Mouse (Mus musculus) erythroid progenitor cell, adult 5-6 weeks (primary cell): ENCODE results near the gene Lpar3. TPM values are rescaled to one million over a fixed set of nuclear protein-coding genes. Genes with fewer than 3 reads are reported as not detected.
"Not testable (repeated sequence)": the region's sequence is repeated elsewhere in the genome, so short reads cannot be mapped to it uniquely, and the experiment has no call there.

Experiments
- ATAC-seq: replicated peaks from 2 replicates; pipeline ENCODE4 v1.8.0; 2016; ENCODE audit warnings: moderate number of reproducible peaks, mild to moderate bottlenecking, moderate TSS enrichment, inconsistent platforms; ENCODE audit not compliant: poor library complexity, low FRiP score, severe bottlenecking
- total RNA-seq, 2 experiments: library from RNA; stranded (forward) in 1 of 2; stranded (reverse) in 1 of 2; fragments of 150-400 nt in 1 of 2; fragments of 186-747, 209-891 nt in 1 of 2; gene quantifications; 2 replicates each; pipeline versions ENCODE4 v1.2.3 to v1.2.4; 2015 to 2017; ENCODE audit warnings: low replicate concordance in 2 of 2

The Lpar3 gene
- total RNA-seq, 2 experiments from 2014 or later, result not detected

DNA sequence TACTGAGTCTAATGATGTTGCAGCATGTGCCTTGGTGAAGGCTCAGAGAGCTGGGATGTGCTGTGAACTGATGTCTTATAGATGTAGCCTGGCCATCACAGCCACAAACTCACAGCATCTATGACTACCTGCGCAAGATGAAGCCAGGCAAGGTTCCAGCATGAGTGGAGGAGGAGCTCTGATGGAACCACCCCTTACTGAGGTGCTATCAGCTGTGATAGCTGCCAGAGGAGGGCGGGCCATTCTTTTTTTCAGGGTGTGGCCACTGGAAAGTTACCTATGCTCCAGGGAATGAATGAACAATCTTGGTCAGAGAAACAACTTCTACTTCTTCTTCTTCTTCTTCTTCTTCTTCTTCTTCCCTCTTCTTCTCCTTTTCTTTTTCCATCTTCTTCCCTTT is 14.1 kb upstream of the Lpar3 start:
- ATAC-seq, result no peak

DNA sequence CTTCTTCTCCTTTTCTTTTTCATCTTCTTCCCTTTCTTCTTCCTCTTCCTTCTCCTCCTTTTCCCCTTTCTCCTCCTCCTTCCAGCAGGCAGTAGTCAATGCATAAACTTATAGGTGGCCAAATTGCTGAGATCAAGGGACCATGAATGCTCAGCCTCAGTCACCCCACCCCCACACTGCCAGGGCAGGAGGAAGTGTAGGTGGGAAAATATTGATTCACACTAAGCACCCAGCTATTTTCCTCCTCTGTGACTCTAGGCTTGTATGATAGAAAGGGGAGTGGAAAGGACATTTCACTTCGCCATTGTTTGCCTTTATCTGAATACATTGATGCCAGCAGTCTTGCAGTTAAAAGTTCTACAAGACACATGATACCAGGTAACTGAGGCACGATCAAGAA is 13.3 kb upstream of the Lpar3 start:
- ATAC-seq, result no peak

DNA sequence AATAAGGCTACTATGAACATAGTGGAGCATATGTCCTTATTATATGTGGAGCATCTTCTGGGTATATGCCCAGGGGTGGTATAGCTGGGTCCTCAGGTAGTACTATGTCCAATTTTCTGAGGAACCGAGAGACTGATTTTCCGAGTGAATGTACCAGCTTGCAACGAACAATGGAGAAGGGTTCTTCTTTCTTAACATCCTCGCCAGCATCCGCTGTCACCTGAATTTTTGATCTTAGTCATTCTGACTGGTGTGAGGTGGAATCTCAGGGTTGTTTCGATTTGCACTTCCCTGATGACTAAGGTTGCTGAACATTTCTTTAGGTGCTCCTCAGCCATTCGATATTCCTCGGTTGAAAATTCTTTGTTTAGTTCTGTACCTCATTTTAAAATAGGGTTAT is 11.0 kb upstream of the Lpar3 start:
- not testable (repeated sequence) for ATAC-seq

DNA sequence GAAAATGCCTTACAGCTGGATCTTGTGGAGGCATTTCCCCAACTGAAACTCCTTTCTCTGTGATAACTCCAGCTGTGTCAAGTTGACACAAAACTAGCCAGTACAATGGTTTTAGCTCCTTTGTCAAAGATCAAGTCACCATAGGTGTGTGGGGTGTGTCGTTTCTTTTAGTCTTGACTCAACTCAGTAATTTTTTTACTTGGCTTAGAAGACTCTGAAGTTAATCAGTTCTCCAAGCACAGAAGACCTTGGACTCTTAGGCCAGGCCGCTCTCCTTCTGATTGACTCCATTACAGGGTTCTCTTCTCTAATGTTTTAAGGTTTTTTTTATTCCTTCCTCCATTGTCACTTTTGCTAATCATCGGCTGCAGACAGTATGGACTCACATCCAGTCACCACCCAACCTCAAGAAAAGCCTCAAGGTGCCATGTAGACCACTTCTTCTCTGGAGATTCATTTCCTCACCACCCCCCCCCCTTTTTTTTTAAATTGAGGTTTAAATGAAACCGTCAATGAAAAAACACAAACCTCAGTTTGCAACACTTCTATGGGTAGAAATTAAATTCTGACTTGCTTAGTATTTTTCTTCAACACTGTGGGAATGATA is 9.5 kb upstream of the Lpar3 start:
- ATAC-seq, result no peak

GRCm38 (mm10) chr3:146211964-146212363 is 8.8 kb upstream of the Lpar3 start:
- ATAC-seq, result no peak

- ATAC-seq, result no peak
Measured at GRCm38 (mm10) chr3:146213336-146213735, 7.4 kb upstream of the Lpar3 start.

DNA sequence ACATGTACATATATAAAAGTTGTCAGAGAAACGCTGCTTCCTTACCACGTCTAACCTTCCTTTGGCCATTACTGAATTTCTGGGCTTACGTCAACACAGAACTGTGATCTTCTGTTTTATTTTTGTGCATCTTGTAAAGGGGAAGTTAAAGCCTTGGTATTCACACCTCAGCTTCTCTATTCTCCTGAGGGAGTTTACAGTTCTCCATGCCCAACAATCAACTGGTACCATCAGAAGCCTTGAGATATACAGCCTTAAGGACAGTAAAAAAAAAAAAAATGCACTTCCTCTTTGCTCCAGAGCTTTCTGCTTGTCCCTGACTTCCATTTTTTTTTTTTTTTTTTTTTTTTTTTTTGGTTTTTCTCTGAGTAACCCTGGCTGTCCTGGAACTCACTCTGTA is 4.2 kb upstream of the Lpar3 start:
- no peak for ATAC-seq

DNA sequence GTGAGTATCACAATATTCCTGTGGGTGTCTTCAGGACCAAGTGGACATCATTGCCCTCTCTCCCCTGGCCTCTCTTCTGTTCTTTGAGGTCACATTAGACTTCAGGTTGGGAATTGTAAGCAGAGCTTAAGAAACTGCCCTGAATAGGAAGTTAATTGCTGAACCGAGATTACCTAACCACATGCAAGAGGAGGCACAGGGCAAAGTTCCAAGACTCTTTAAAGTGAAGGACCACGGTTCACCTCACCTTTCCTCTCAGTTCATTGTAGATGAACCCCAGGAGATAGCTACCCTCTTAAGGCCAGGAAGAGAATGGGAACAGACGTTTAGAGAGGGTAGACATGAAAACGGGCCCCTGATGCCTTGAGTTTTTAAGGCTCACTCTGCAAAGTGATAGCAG is 3.5 kb downstream of the Lpar3 start:
- no peak for ATAC-seq

DNA sequence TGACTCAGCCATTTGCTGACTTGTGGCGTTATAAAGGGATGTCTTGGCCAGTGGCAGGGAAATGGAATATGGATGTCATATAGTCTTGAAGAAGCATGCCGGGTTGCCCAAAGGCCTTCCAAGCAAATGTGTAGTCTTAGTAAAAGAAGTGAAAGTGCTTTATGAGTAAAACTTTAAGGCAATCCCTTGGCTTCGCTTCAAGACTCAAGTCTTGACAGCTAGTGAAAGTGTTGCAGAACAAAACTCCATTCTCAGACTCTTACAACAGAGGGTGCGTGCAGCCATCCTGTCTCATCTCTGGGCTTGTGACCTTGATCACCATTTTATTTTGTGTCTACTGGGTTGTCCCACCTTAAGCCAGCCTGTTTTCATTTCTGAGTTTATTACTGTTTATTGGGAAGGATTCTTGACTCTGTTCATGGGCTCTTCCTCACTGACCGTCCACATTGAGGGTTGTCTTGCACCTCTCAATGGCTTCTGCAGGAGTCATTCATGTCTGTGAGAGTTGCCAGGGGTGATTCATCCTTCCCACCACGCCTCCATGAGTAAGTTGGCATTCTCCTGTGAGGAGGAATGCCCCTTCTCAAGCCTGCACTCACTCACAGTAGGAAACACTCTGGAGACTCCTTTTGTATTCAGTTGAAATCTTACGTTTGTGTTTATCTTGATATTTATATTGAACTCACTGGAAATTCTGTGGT is 4.4 kb downstream of the Lpar3 start:
- ATAC-seq, result no peak

- no peak for ATAC-seq
Measured at GRCm38 (mm10) chr3:146227427-146227826, 6.7 kb downstream of the Lpar3 start.

GRCm38 (mm10) chr3:146228559-146229310 is 8.0 kb downstream of the Lpar3 start:
- no peak for ATAC-seq

DNA sequence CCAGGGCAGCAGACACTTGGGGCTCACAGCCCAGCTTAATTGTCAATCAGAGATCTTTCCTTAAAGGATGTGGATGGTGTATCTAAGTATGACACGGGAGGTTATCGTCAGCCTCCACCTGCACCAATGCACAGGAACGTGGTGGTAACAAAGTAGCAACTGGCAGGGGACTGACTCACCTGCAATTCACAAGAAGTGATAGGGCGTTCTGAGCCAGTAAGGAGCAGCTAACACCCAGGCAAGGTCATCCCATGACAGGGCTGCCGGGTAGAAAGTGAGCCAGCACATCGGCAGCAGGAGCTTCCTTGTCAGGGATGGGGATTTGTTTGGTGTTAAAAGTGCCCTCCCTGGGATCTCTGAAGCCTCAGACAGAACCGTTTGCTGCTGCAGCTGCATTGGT is 11.9 kb downstream of the Lpar3 start:
- no peak for ATAC-seq

- ATAC-seq, result no peak
Measured at GRCm38 (mm10) chr3:146233741-146234140, 13.0 kb downstream of the Lpar3 start.

GRCm38 (mm10) chr3:146234530-146234929 is 13.8 kb downstream of the Lpar3 start:
- ATAC-seq, result no peak

GRCm38 (mm10) chr3:146236280-146236679 is 15.5 kb downstream of the Lpar3 start:
- ATAC-seq, result no peak

GRCm38 (mm10) chr3:146237676-146238075 is 16.9 kb downstream of the Lpar3 start:
- ATAC-seq, result no peak

- no peak for ATAC-seq
Measured at GRCm38 (mm10) chr3:146244630-146245029, 23.9 kb downstream of the Lpar3 start.

DNA sequence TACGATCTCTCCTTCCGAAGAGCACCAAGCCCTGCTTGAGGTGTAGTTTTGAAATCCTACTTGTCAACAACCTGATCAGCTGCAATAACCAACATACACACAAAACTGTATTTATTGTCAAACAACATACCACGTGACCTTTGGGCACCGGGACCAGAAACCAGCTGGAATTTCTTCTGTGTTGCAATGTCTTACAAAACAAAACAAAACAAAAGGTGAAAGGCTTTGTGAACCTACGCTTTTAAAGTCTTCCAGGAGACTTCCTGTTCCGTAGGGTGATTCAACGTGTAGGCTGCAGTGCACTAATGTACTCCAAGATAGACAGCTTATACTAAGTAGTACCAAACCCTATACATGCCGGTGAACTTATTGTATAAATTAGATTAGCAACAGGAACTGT is 25.8 kb downstream of the Lpar3 start:
- ATAC-seq, result no peak

GRCm38 (mm10) chr3:146246992-146247391 is 26.2 kb downstream of the Lpar3 start:
- no peak for ATAC-seq

DNA sequence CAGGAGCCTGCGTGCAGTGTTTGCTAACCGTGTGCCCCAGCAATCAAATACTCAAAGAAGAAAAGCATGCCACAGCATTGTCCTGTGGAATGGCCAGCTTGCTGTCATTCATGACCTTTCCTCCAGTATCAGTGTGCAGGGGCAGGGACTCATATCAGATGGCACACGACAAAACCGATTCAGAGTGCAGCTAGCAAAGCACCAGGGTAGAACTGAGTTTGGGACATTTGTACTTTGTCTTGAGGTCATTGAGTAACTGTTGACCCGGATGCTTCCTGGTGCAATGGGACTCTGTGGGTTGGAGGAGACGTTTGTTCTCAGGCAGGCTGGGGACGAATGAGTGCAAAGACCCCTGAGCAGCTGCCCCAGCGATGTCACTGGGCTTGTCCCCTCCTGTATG is 29.1 kb downstream of the Lpar3 start:
- no peak for ATAC-seq

GRCm38 (mm10) chr3:146251771-146252170 is 31.0 kb downstream of the Lpar3 start:
- no peak for ATAC-seq
